9 mouse cellular contexts compared by ENCODE assay signal in genomic region chr11:43633658-43634401, GRCm38 (mm10). TPM values are rescaled to one million over a fixed set of nuclear protein-coding genes. Genes with fewer than 3 reads are reported as not detected.
A peak's percentile ranks its signal among the peaks of the same experiment; 100 is the strongest.
DNase-seq lines count a peak whose midpoint lies in the region; ATAC-seq and TF ChIP-seq lines count a peak whose summit lies in the region.
"Had no signal": no experiment of that assay in that cellular context is flagged by ENCODE, and none has a peak within 500 bp of the region (broad histone marks: within the 10 kb centered on the region; RNA-seq: fewer than 3 reads in every experiment).

No protein-coding gene starts in this region.

- no peak for TF ChIP-seq CTCF in testis, adult 2 months (IDR thresholded peaks at IDR 0.05; ENCODE audit: control insufficient read depth, insufficient read depth, insufficient replicate concordance, low read depth, low read length)

- H3K4me1 ChIP-seq in forebrain, embryonic 10.5 days: peaks cover 21% of the 10 kb centered on the region
- H3K4me1 ChIP-seq in heart, embryonic 13.5 days: peaks cover 27% of the 10 kb centered on the region
- H3K4me1 ChIP-seq in liver, embryonic 11.5 days (replicated peaks; ENCODE audit: control insufficient read depth, insufficient read depth, low read length): peaks cover 17% of the 10 kb centered on the region
- peaks cover 9% of the 10 kb centered on the region; the same call in 1 of the 2 replicates for H3K4me1 ChIP-seq in midbrain, embryonic 15.5 days
- peaks cover 8% of the 10 kb centered on the region for H3K4me1 ChIP-seq in testis, adult 2 months (ENCODE audit: control insufficient read depth, insufficient read depth, low read length)

- H3K27me3 ChIP-seq in forebrain, embryonic 10.5 days (ENCODE audit: poor library complexity, severe bottlenecking): no peaks in the 10 kb centered on the region
- H3K27me3 ChIP-seq in heart, embryonic 13.5 days (replicated peaks): no peaks in the 10 kb centered on the region
- H3K27me3 ChIP-seq in liver, embryonic 11.5 days (replicated peaks; ENCODE audit: control insufficient read depth, insufficient read depth, low read length): no peaks in the 10 kb centered on the region
- H3K27me3 ChIP-seq in midbrain, embryonic 15.5 days (replicated peaks): no peaks in the 10 kb centered on the region
- H3K27me3 ChIP-seq in testis, adult 2 months (ENCODE audit: control insufficient read depth, insufficient read depth, low read length): no peaks in the 10 kb centered on the region

- DNase-seq in adrenal gland, adult 8-10 months: peak; percentile 45
- peak; percentile 61 for DNase-seq in forebrain, embryonic 10.5 days (ENCODE audit: extremely low spot score, low spot score)
- peak; percentile 85 for DNase-seq in kidney, adult 9 months
- peak; percentile 51 for DNase-seq in liver, embryonic 11.5 days (ENCODE audit: low spot score)
- DNase-seq in cerebellum, adult 11 months: no peak

- ATAC-seq in heart, embryonic 13.5 days (ENCODE audit: extremely low read depth, insufficient number of reproducible peaks, low FRiP score, low TSS enrichment): peak; percentile 17; the same call in 1 of the 2 replicates
- peak; percentile 50 for ATAC-seq in liver, embryonic 11.5 days (replicated peaks; ENCODE audit: low FRiP score)
- peak; percentile 58; the same call in 1 of the 2 replicates for ATAC-seq in midbrain, embryonic 15.5 days (replicated peaks)

- WGBS in forebrain, embryonic 10.5 days: 31% methylated on average over 19 of the region's 19 CpGs
- WGBS in heart, embryonic 13.5 days: 9% methylated on average over 19 of the region's 19 CpGs
- 20% methylated on average over 19 of the region's 19 CpGs for WGBS in liver, embryonic 11.5 days
- 27% methylated on average over 19 of the region's 19 CpGs for WGBS in midbrain, embryonic 15.5 days

- peak overlapping the region; percentile 34 for H3K9ac ChIP-seq in heart, embryonic 13.5 days
- peak overlapping the region; percentile 12; the same call in 1 of the 2 replicates for H3K9ac ChIP-seq in liver, embryonic 11.5 days (ENCODE audit: low read depth, low read length)
- H3K9ac ChIP-seq in midbrain, embryonic 15.5 days: no peak overlapping the region

- no peak for TF ChIP-seq POLR2A in testis, adult 2 months (IDR thresholded peaks at IDR 0.05; ENCODE audit: control insufficient read depth, low read depth, low read length)

- peak overlapping the region; percentile 74 for H3K27ac ChIP-seq in forebrain, embryonic 10.5 days
- peak overlapping the region; percentile 81 for H3K27ac ChIP-seq in heart, embryonic 13.5 days (replicated peaks)
- H3K27ac ChIP-seq in liver, embryonic 11.5 days (ENCODE audit: low read depth, low read length): peak overlapping the region; percentile 58
- no peak overlapping the region for H3K27ac ChIP-seq in midbrain, embryonic 15.5 days
- no peak overlapping the region for H3K27ac ChIP-seq in testis, adult 2 months (ENCODE audit: control insufficient read depth, insufficient read depth, low read depth, low read length)

- peak overlapping the region; percentile 55 for H3K4me2 ChIP-seq in heart, embryonic 13.5 days
- H3K4me2 ChIP-seq in liver, embryonic 11.5 days: peak overlapping the region; percentile 33
- peak overlapping the region; percentile 21; the same call in 1 of the 2 replicates for H3K4me2 ChIP-seq in midbrain, embryonic 15.5 days

- no peaks in the 10 kb centered on the region for H3K36me3 ChIP-seq in forebrain, embryonic 10.5 days (replicated peaks)
- no peaks in the 10 kb centered on the region for H3K36me3 ChIP-seq in heart, embryonic 13.5 days
- no peaks in the 10 kb centered on the region for H3K36me3 ChIP-seq in liver, embryonic 11.5 days (ENCODE audit: control insufficient read depth, insufficient read depth, low read length)
- H3K36me3 ChIP-seq in midbrain, embryonic 15.5 days (replicated peaks): no peaks in the 10 kb centered on the region
- H3K36me3 ChIP-seq in testis, adult 2 months (ENCODE audit: control insufficient read depth, insufficient read depth, low read length): no peaks in the 10 kb centered on the region

- H3K9me3 ChIP-seq in forebrain, embryonic 10.5 days: no peaks in the 10 kb centered on the region; the same call in 1 of the 2 replicates
- H3K9me3 ChIP-seq in heart, embryonic 13.5 days: no peaks in the 10 kb centered on the region
- H3K9me3 ChIP-seq in liver, embryonic 11.5 days (ENCODE audit: control insufficient read depth, low read length): no peaks in the 10 kb centered on the region
- H3K9me3 ChIP-seq in midbrain, embryonic 15.5 days: no peaks in the 10 kb centered on the region

- peak overlapping the region; percentile 11 for H3K4me3 ChIP-seq in forebrain, embryonic 10.5 days
- H3K4me3 ChIP-seq in heart, embryonic 13.5 days: peak overlapping the region; percentile 26
- H3K4me3 ChIP-seq in liver, embryonic 11.5 days (ENCODE audit: low read depth, low read length): no peak overlapping the region
- no peak overlapping the region for H3K4me3 ChIP-seq in midbrain, embryonic 15.5 days
- H3K4me3 ChIP-seq in testis, adult 2 months (ENCODE audit: control insufficient read depth, low read depth, low read length): peak overlapping the region; percentile 28

RNA-seq across cellular contexts. Expression of gene Fabp6, which starts 32.5 kb away (rescaled TPM):
- total RNA-seq in adrenal gland, adult 8-10 months (2022): not detected
- polyA plus RNA-seq in forebrain, embryonic 10.5 days (2016; fragmentation: Nextera tagmentation; extraction: Ambion mirVana): not detected in 2 replicates
- polyA plus RNA-seq in heart, embryonic 13.5 days (2015; fragmentation: Nextera tagmentation; extraction: Ambion mirVana): not detected in 2 replicates
- polyA plus RNA-seq in liver, embryonic 11.5 days (2014; fragmentation: Nextera tagmentation; extraction: Ambion mirVana): not detected in 2 replicates
- polyA plus RNA-seq in midbrain, embryonic 15.5 days (2015; fragmentation: Nextera tagmentation; extraction: Ambion mirVana): not detected in 2 replicates
- not detected in 2 replicates for polyA plus RNA-seq in testis, adult 2 months (2012; rRNA removed)
- total RNA-seq: liver, adult 2 months had no signal
- polyA plus RNA-seq: liver, adult 2 months had no signal

RNA-seq across cellular contexts. Expression of gene 4933415A04Rik, which starts 47.0 kb away (rescaled TPM):
- total RNA-seq in adrenal gland, adult 8-10 months (2022): under 1 TPM; 0.35 to 0.70 (median 0.41) TPM
- 10.7 and 11.2 TPM in 2 replicates for polyA plus RNA-seq in forebrain, embryonic 10.5 days (2016; fragmentation: Nextera tagmentation; extraction: Ambion mirVana)
- 4.7 and 5.0 TPM in 2 replicates for polyA plus RNA-seq in heart, embryonic 13.5 days (2015; fragmentation: Nextera tagmentation; extraction: Ambion mirVana)
- polyA plus RNA-seq in liver, embryonic 11.5 days (2014; fragmentation: Nextera tagmentation; extraction: Ambion mirVana): 2.1 and 2.7 TPM in 2 replicates
- 4.1 and 4.2 TPM in 2 replicates for polyA plus RNA-seq in midbrain, embryonic 15.5 days (2015; fragmentation: Nextera tagmentation; extraction: Ambion mirVana)
- 0.28 TPM in 2 replicates for polyA plus RNA-seq in testis, adult 2 months (2012; rRNA removed)
- total RNA-seq: liver, adult 2 months had no signal
- polyA plus RNA-seq: liver, adult 2 months had no signal

RNA-seq across cellular contexts. Expression of gene Pwwp2a, which starts 48.0 kb away (rescaled TPM):
- 10 to 100 TPM; 28.6 to 46.7 (median 35.5) TPM for total RNA-seq in adrenal gland, adult 8-10 months (2022)
- polyA plus RNA-seq in forebrain, embryonic 10.5 days (2016; fragmentation: Nextera tagmentation; extraction: Ambion mirVana): 24.7 and 25.5 TPM in 2 replicates
- 18.0 and 18.4 TPM in 2 replicates for polyA plus RNA-seq in heart, embryonic 13.5 days (2015; fragmentation: Nextera tagmentation; extraction: Ambion mirVana)
- polyA plus RNA-seq in liver, embryonic 11.5 days (2014; fragmentation: Nextera tagmentation; extraction: Ambion mirVana): 26.1 and 30.3 TPM in 2 replicates
- polyA plus RNA-seq in midbrain, embryonic 15.5 days (2015; fragmentation: Nextera tagmentation; extraction: Ambion mirVana): 29.0 and 33.1 TPM in 2 replicates
- polyA plus RNA-seq in testis, adult 2 months (2012; rRNA removed): 9.2 and 10.3 TPM in 2 replicates

Comparison
In these comparisons a context has a peak if more than half of its experiments do, and no peak if none do; other contexts are left out.
1. H3K27ac ChIP-seq: peak in forebrain, embryonic 10.5 days (single experiment), heart, embryonic 13.5 days (single experiment) and liver, embryonic 11.5 days (single experiment); none in midbrain, embryonic 15.5 days (single experiment) and testis, adult 2 months (single experiment).
2. H3K4me3 ChIP-seq: peak in forebrain, embryonic 10.5 days (single experiment), heart, embryonic 13.5 days (single experiment) and testis, adult 2 months (single experiment); none in liver, embryonic 11.5 days (single experiment) and midbrain, embryonic 15.5 days (single experiment).
3. Peak in every context shown above with its lines, with median percentiles within 50 percentile points of each other: ATAC-seq and H3K4me2 ChIP-seq.